Mouse (Mus musculus): ENCODE results near the gene Nlgn2.

The Nlgn2 gene

DNA sequence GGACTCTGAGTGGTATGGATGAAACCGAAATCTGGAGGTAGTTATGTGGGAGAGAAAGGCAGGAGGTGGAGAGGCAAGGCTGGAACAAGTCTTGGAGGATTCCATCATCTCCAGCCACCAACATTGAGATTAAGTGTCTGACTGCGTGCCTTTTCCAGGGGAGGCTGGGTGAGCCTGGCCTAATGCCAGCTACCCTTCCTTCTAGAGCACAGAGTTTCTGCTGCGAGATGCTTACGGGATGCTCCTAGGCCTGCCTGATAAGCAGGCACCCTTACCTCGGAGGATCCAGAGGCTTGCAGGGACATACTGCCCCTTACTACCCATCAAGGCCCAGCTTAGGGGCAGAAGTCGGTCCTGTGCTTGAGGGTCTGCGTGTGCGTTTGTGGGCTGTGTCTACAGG lies 4.0 kb downstream of the Nlgn2 start:
- no peak for DNase-seq (ENCODE audit: extremely low spot score, low read depth, low spot score)

DNA sequence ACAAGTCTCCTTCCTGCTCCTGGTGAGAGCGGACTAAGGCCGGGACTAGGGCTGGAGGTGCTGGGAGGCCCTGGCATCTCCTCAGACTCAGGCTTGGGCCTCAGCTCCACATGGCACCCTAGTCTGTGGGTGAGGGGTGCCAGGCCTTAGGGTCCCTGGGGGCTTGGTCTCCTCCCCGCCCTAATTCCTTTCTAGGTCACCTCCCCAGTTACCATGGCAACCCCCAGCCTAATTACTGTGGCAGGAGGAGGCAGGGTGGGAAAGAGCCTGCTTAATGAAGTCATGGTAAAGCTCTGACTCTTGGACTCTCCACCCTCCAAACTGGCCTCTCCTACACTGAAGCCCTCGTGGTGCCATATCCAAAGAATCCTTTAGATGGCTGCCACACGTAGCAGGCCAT lies 8.8 kb downstream of the Nlgn2 start:
- DNase-seq (ENCODE audit: extremely low spot score, low read depth, low spot score), result no peak

DNA sequence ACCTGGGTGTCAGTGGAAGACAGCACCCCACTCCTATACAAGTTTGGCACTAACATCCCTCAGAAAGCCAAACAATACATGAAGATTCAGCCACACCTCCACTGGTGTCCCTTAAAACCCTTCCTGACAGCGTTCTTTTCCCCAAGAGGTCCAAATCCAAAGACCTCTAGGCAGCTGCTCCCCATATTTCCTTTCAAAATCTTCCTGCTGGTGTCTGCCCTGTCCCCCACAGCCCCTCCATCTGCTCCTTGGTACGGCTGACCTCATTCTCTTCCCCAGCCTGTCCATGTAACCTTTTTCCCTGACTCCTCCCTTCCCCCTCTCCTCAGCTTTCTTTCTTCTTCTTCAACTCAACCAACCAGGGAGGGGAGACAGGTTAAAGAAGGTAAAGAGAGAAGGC lies 14.1 kb downstream of the Nlgn2 start:
- no peak for DNase-seq (ENCODE audit: extremely low spot score, low read depth, low spot score)

DNA sequence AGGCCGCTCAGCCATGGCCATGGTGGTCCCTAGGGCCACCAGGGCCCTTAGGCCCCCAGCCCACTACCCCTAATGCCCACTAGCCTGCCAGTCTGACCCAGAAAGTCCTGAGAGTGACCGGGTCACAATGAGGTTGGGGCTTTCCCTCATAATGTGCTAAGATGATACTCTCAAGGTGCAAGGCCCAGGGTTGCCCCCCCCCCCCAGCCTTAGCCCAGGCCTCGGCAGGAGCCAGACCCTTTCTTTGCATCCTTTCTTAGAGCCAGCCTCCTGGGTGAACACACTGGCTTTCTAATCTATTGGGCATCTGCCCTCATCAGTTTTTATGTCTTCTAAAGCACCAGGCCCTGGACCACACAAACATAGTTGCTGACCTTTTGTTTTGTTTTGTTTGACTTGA lies 15.5 kb downstream of the Nlgn2 start, which contains the start of gene Spem1:
TSS of gene Spem1 (minus strand) at position 101 of the 400 bp plus-strand sequence.
- no peak for DNase-seq (ENCODE audit: extremely low spot score, low read depth, low spot score)

DNA sequence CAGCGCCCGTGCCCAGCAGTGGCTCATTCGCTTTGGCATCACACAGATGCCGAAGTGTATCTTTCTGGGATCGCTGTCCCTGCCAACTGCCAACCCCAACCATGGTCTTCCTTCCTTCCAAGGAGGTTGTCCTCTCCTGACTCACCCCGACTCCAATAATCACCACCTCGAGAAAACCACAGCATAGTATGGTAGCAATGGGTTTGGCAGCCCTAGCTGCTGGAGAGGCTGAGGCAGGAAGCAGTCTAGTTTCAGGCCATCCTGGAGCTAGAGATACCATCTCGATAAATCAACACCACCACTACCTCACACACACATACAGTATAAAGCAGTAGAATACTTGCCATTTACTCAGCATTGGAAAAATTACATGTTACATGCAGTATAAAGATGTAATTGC lies 18.7 kb downstream of the Nlgn2 start:
- no peak for DNase-seq (ENCODE audit: extremely low spot score, low read depth, low spot score)

DNA sequence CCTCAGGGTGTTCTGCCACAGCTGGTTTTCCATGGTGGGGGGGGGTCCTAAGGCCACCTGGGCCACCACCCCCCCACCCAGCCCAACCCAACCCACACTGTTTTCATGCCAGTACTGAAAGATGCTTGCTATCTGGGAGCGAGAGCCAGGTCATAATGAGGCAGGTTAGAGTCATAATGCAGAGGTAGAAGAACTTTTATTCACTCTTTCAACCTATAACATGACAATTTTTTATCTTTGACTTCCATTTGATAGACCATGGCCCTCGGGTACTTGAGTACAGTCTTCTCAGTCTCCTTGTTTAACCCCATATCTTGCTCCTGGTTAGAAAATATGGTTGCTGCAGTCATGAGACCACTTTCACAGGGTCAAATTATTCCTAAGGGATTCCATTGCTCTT lies 19.2 kb downstream of the Nlgn2 start, which contains the start of gene Spem2:
TSS of gene Spem2 (minus strand) at position 101 of the 400 bp plus-strand sequence.
- DNase-seq (ENCODE audit: extremely low spot score, low read depth, low spot score), result no peak

DNA sequence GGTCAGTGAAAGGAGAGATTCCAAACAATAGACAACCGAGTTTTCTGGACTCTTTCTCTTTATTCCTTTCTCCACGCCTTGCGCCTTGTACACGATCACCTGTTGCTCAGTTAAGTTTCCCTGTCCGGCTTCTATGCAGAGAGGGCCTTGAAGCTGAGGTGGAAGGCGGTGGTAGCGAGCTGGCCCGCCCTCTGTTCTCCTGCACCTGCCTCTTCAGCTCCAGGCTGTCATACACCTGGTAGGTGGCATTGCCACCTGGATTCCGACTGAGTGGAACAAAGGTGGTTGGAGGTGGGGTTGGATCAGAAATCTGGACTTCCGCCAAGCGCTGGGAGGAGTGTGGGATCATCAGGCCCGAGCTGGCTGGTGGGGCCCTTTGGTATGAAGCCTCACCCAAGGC lies 21.1 kb downstream of the Nlgn2 start:
- no peak for DNase-seq (ENCODE audit: extremely low spot score, low read depth, low spot score)

DNA sequence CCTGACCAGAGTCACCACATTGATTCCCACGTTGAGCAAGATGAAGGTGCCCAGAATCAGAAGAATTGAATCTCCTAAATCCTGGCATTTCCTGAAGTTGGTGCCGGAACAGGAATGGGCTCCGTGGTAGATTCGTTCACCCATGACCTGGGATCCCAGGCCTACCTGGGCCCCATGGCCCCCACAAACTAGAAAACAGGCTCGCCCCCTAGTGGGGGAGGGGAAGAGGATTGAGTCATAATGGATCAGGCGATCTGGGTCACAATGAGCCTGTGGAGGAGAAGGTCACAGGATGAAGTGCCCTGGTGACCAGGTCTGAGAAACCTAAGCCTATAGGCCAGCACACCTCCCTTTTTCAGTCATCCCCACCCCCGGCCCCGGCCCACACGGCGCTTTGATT lies 22.4 kb downstream of the Nlgn2 start, which contains the start of gene Gm39566:
TSS of gene Gm39566 (minus strand) at position 144 of the 400 bp plus-strand sequence.
- no peak for DNase-seq (ENCODE audit: extremely low spot score, low read depth, low spot score)

DNA sequence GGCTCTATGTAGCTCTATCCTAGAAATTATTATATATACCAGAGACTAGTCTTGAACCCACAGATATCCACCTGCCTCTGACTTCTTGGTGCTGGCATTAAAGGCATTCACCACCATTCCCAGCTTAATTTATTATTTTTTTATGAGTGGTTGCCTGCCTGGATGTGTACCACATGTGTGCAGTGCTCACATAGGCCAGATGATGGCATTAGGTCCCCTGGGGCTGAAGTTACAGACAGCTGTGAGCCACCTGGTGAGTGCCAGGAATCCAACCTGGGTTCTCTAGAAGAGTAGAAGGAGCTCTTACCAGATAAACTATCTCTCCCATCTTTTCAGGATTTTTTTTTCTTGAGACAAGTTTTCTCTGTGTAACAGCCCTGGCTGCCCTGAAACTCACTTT lies 27.3 kb downstream of the Nlgn2 start:
- no peak for DNase-seq (ENCODE audit: extremely low spot score, low read depth, low spot score)

DNA sequence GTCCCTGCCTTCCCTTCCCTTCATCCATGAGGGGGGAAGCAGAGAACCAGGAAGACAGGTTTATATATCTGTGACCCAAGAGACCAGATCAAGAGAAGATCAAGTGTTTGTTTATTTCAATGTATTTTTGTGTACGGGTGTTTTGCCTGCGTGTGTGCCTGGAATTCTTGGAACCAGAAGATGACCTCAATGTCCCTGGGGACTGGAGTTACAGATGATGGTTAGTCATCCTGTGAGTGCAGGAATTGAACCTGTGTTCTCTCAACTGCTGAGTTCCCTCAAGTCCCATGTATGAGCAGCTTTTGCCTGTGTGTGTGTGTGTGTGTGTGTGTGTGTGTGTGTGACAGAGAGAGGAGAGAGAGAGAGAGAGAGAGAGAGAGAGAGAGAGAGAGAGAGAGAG lies 29.9 kb downstream of the Nlgn2 start:
- DNase-seq (ENCODE audit: extremely low spot score, low read depth, low spot score), result no peak

DNA sequence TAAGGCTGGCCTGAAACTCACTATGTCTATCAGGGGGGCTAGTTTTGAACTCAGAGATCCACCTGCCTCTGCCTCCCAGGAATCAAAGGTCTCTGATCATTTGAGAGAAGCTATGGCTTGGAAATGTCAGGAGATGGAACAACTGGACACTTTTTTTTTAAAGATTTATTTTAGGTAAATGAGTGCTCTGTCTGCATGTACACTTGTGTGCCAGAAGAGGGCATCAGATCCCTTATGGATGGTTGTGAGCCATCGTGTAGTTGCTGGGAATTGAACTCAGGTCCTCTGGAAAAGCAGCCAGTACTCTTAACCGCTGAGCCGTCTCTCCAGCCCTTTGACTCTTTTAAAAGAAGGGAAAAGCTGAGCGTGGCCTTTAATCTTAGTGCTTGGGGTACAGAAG lies 31.2 kb downstream of the Nlgn2 start:
- no peak for DNase-seq (ENCODE audit: extremely low spot score, low read depth, low spot score)

DNA sequence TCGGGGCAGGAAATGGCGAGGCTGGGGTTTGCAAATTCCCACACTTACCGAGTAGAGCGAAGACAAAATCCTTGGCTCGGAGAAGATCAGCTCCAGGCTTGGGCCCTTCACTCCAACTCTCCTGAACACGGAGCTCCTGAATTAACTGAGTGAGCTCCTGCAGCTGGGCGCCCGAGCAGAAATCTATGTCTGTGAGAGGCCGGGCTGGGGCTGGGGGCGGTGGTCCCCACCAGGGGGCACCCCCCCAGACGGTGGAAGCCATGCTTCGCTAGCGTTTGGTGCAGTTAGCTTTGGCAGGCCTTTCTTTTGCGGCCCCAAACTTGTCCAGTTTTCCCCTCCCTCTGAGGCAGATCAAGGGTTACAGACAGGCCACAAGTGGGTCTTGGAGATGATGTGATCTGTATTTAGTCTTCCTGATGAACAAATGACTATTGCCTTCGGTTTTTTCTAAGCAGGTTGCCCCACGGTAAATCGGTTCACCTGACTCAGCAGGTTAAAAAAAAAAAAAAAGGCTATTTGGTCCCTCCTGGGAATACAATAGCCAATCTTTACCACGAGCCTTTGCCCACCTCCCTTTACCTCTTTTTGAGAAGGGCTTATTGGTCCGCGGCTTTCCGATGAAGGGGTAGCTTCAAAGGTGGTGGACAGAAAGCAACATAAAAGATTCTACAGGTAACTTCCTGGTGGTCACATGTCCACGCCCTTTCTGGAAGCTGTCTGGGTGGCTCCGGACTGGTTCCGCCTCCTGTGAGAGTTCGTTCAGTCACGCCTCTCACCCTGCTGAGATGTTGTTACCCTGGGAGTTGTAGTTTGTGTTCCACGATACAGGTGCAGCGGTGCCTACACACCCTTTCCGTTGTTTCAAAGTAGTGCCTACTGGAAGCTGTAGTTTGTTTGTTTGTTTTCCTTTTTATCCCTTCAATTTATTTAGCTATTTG lies 32.3 kb downstream of the Nlgn2 start, which contains the start of gene Tmem102:
TSS of gene Tmem102 (minus strand) at position 653 of the 938 bp plus-strand sequence.
- no peak for DNase-seq (ENCODE audit: extremely low spot score, low read depth, low spot score)

DNA sequence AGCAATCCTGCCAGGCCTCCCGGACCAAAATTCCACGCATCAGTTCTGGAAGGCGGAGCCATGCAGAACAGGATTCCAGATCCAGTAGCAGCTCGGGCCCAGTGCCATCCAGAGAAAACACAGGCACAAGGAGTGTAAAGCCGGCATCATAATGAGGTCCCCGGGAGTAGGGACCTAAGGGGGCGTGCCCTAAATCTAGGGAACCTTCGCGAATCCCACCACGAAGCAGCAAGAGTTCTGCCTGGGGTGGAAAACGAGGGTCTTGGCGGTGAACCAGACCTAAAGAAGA lies 33.0 kb downstream of the Nlgn2 start:
- no peak for DNase-seq (ENCODE audit: extremely low spot score, low read depth, low spot score)

DNA sequence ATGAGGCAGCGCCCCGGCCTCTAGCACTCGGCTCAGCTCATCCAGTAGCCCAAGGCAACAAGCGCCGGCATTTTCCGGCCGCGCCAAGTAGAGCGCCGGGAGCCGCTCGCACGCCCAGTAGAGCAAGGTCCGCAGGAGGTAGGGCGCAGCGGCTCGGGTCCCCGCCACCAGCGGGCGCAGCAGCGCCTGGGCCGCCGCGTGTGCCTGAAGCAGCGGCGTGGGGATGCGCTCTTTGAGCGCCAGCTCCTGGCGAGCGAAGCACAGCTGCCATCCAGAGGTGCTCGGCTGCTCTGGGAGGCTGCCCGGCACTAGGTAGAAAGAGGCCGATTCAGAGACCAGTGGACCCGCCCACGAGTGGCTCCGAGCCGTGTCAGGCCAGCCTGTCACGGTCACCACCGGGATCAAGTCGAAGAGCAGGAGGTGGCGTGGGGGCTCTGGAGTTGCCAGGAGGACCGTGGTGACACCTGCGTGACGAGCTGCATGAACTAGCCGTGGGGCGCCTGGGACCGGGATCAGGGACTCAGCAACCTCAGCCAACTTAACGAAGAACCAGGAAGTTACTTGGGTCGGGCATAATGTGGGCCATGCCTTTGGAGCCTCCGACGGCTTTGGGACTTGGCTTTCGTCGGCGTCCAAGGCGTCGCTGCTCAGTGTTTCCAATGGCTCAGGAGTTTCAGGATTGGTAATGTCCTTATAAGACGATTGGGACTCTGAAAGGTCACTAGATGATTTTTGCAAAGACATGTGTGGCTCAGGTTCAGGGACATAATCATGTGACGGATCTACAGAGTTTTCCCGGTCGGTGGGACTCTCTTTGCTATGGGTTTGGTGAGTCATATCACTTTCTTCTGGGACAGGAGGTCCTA lies 33.6 kb downstream of the Nlgn2 start:
- no peak for DNase-seq (ENCODE audit: extremely low spot score, low read depth, low spot score)

DNA sequence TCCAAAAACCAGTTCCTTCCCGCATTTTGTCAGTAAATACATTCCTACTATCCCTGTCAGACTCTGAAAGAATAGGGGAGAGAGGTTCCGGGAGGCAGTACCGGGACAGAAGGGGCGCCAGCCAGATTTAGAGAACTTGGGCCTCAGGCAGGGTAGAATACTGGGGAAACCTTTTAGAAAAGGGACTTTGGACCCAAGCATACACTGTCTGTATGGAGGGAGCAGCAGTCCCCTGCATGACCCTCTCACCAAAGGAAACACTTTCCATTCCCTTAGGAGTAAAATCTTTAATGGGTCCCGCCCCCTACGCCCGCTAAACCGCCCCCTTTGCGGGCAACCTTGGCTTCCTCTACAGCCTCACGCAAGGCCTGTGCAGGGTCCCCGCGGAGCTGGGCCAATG lies 34.3 kb downstream of the Nlgn2 start:
- no peak for DNase-seq (ENCODE audit: extremely low spot score, low read depth, low spot score)

DNA sequence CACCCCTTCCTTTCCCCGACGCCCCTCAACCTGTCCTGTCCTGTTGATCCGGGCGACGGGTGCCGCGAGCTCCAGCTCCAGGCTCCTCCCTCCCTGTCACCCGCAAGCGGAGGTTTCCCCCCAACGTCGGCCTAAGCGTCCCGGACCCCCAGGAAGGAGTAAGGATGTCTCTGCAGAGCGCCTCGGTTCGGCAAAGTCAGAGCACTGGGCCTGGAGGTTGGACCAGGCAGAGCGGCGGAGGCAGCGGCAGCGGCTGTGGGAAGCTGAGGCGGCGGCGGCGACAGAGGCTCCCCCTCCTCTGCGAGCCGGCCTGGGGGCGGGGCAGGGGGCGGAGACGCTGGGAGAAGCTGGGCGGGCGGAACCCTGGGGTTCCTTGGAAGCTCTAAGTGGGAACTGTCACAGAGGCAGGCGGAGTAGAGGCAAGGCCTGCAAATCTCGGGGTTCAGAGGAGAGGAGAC lies 34.9 kb downstream of the Nlgn2 start:
- no peak for DNase-seq (ENCODE audit: extremely low spot score, low read depth, low spot score)

DNA sequence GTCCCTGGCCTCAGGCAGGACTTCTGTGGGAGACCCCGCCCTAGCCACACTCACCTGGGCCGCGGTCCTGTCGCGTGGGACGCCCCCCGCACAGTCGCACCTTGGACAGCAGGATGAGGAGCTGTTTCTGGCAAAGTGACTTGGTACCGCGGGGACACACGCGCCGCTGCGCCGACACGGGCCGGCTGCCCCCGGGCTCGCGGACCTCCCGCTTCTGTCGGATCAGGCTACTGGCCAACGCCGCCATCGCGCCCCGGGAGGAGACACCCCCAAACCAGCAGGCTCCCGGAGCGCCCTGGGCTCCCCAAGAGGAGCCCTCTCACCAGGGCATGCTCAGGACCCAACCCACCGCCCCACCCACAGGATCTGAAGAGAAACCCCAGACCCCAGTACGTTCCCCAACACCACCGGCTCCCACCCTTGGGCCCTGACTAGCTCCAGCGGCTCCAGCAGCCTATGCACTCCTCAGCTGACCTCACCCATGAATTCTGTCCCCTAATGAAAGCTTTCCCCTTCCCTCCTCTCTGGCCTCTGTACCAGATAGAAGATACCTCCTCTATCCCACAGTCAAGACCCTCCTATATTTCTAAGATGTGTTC lies 36.1 kb downstream of the Nlgn2 start, which contains the start of gene Fgf11:
TSS of gene Fgf11 (minus strand) at position 479 of the 599 bp plus-strand sequence.
- no peak for DNase-seq (ENCODE audit: extremely low spot score, low read depth, low spot score)

DNA sequence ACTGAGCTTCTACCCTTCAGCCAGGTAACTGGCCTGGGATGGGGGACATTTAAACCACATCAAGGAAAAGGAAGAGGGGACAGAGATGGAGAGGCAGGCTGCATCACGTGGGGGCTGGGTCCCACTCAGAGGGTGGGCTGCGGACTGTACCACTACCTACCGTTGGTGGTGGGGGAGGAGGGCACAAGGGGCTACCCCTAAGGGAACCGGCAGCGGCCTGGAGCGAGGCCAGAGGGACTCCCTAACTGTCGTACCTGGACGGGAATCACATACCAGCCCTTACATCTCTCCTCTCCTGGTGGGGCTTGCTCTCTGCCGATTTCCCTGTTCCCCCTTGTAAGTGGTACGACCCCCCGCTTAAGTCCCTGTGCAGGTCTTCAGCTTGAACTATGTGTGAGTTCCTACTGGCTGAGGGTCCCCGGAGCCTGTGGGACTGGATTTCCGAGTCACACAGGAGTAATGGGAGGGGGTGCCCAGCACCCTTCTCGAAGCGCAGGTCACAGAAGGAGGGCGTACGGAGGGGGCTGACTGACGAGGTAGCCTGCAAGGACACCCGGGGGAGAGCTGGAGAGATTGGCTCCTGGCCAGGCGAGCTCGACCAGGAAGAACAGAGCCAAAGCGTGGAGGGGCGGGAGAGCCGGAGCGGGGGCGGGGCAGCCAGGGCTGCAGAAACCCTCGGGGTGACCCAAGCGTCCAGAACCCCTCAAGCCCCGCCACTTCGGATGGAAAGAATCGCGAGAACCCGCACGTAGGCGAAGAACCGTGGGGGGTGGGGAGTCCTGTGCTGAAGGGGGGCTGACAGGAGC lies 37.0 kb downstream of the Nlgn2 start:
- peak; percentile 61 for DNase-seq (ENCODE audit: extremely low spot score, low read depth, low spot score)

DNA sequence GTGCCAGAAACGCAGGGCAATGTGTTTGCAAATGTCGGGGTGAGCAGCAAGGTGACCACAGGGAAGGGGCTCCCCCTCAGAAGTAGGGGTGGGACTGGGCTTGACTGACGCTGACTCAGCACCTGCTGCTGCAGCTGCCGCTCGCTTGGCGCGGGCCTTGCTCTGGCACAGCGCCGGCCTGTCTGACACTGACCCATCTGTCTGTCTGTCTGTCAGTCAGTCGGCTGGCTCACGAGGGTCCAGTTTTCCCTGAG lies 37.5 kb downstream of the Nlgn2 start:
- DNase-seq (ENCODE audit: extremely low spot score, low read depth, low spot score), result no peak

DNA sequence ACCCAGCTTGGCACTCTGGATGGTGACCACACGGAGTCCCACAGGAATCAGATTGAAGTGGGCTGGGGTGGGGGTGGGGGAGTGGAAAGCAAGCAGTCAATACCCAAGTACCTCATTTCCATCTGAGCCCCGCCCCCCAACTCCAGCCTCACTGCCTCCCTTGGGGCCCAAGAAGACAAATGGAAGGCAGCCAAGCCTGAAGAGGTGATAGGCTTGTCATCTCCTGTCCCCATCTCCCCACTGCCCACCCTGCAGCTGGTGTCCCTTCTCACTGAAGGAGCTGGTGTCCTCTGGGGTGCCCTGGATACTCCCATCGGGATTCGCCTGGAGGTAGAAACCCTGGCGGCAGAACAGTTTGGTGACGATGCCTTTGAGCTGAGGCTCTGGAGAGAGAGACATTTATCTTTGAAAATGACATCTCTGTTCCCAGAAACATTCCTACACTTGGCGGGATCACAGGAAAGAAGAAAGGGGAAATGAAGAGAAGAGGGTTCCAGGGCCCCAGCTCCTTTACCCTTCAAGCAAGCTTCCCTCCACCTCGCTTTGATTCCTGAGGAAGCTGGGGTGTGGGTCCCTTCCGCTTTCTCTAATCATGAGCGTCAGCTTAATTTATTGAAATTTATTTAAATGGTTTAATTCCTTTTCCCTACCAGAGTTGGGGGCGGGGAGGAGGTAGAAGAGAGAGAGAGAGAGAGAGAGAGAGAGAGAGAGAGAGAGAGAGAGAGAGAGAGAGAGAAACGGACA lies 38.0 kb downstream of the Nlgn2 start:
- DNase-seq (ENCODE audit: extremely low spot score, low read depth, low spot score), result no peak
